Mouse (Mus musculus) olfactory bulb, adult 2 months (tissue): Measurements from ENCODE around the gene Krt86.

ENCODE experiments used
- CTCF ChIP-seq: fragments of 200-500 bp; IDR thresholded peaks from 2 replicates; pipeline ENCODE4 v1.5.1; 2012; ENCODE audit warnings: low read depth, mild to moderate bottlenecking, low read length, moderate library complexity; ENCODE audit not compliant: insufficient read depth
- POLR2A ChIP-seq: fragments of 200-500 bp; IDR thresholded peaks from 2 replicates; pipeline ENCODE4 v1.6.1; 2012; ENCODE audit warnings: mild to moderate bottlenecking, low read depth, low read length, moderate library complexity; ENCODE audit not compliant: insufficient read depth

- no peak for TF ChIP-seq CTCF
- no peak for TF ChIP-seq POLR2A
Observed at GRCm38 (mm10) chr15:101440837-101441236, 32.4 kb upstream of the Krt86 start.
